Mouse (Mus musculus) megakaryocyte, embryonic 14.5 days (primary cell): ENCODE measurements around the gene Lgals4.

ENCODE experiments used
- FLI1 ChIP-seq: IDR thresholded peaks from 2 replicates; pipeline ENCODE4 v1.6.1; 2012; ENCODE audit warnings: low read length, inconsistent platforms, mixed read lengths
- GATA1 ChIP-seq: IDR thresholded peaks from 3 replicates; pipeline ENCODE4 v1.6.1; 2012; ENCODE audit warnings: mixed read lengths, low read length, inconsistent platforms, borderline replicate concordance

- TF ChIP-seq GATA1: no peak
- no peak for TF ChIP-seq FLI1
Measured at GRCm38 (mm10) chr7:28803756-28804155, 29.9 kb upstream of the Lgals4 start.
